Mouse (Mus musculus) left cerebral cortex, adult 8-10 months (tissue): Measurements from ENCODE around the gene Iqsec1. TPM values are rescaled to one million over a fixed set of nuclear protein-coding genes. Genes with fewer than 3 reads are reported as not detected.

ENCODE experiments used
- DNase-seq, 2 experiments: peaks; one replicate each; pipeline ENCODE4 v3.0.0; 2022; ENCODE audit warnings: low spot score in 2 of 2
- total RNA-seq, 4 experiments: library from RNA; stranded (reverse); gene quantifications; 2 replicates each; pipeline ENCODE4 v1.2.4; 2022

The Iqsec1 gene
- total RNA-seq, 4 experiments from 2014 or later, result 334 to 403 (median 359) TPM

DNA sequence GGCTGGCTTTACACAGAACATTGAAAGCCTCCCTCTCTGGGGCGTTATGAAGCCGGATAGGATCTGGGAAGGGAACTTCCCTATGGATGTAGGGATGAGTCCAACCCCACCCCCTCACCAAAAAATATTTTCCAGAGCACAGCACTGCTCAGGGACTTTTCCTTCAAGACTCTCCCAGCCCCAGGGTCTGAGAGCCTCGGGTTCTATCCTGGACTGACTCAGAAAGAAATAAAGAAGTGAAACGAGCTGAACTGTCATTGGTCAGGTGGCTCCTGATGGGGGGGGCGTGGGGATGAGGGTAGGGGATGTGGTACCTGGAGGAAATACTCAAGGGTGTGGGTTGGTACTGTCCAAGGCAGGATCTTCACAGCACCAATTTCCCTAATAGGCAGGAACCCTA, 231.9 kb downstream of the Iqsec1 start:
- DNase-seq, result no peak

GRCm38 (mm10) chr6:90755613-90755941, 232.9 kb downstream of the Iqsec1 start:
- DNase-seq, result no peak

- DNase-seq, result no peak
These were observed 233.4 kb downstream of the Iqsec1 start for GRCm38 (mm10) chr6:90754927-90755612.

DNA sequence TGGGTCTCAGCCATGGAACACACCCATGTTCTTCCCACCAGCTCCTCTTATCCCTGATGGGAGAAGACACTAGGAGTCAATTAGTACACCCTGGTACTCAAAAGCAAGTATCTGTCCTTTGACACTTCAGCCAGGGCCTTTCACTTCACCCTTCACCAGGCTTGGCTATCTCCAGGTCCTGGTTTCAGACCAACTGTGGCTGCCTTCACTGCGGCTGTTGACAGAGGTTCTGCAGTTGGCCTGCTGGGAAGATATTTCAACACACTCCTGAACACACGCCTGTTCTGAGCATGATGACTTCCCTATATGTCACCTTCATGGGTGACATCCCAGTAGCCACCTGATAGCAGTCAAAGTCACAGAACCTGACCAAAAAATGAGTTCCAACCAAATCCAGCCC, 234.4 kb downstream of the Iqsec1 start:
- no peak for DNase-seq

DNA sequence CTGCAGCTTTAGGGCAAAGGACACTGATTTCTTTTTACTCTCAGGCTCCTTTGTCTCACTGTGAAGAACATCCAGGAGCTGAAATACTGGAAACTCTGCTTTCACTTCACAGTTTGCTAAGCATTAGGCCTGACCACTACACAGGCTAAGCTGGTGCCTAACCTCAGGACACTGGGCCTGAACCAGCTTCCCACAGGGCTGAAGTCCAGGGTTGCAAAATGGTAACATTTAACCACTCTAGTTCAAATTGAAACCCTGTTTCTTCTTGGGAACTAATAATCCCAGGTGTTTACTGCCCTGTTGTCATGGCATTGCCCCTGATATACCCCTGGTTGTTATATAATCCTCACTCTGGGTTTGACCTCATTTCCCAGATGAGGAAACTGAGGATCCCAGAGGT, 234.8 kb downstream of the Iqsec1 start:
- DNase-seq, result no peak

DNA sequence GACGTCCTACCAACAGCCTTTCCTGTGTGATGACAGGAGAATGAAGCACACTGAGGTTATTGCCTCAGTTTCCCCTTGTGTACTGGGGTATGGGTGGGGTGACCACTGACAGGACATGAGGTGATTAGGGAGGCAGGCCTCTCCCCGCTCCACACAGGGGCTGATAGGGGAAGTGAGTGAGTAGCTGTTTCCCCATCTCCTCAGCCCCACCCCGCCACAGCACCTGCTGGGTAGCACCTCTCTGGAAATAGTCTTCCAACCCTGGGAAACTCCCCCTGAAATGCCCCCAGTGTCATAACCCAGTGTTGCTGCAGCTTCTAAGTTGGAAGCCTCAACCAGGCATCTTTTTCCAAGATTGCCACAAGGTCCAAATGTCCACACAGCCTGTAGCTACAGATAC, 236.9 kb downstream of the Iqsec1 start:
- DNase-seq, result no peak

DNA sequence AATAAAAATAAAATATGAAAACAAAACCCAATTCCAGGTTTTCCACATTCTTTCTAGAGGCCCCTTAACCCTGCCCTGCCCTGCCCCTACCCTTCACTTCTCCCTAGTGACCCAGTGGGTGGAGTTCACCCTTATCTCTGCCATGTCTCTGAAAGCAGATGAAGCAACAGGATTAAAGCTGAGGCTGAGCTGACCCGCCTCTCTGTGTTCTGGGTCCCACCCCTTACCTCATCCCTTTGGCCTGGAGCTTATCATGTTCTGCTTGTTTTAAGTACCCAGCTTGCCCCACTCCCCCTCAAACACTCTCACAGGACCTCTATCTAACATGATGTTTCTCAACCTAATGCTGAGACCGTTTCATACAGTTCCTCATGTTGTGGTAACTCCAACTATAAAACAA, 238.4 kb downstream of the Iqsec1 start:
- DNase-seq, result no peak

DNA sequence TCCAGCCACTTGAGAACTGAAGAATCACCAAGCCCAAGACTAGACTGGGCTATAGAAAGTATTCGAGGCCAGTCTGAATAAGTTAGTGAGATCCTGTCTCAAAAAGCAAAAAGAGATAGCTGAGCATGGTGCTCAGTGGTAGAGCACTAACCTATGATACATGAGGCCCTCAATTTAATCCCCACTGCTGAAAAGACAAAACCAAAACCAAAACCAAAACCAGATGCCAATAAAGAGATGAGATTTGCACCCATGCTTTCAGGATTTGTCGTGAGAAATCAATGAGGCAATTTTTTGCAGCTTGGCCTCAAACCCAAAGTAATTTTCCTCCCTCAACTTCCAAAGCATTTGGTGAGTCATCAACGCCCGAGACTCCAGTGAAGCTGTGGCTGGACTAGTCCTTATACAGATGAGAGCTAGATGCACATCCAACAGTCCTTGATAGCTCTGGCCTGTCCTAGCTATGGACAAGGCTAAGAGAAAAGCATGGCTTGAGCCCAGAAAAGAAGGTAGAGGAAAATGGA, 239.0 kb downstream of the Iqsec1 start:
- no peak for DNase-seq

DNA sequence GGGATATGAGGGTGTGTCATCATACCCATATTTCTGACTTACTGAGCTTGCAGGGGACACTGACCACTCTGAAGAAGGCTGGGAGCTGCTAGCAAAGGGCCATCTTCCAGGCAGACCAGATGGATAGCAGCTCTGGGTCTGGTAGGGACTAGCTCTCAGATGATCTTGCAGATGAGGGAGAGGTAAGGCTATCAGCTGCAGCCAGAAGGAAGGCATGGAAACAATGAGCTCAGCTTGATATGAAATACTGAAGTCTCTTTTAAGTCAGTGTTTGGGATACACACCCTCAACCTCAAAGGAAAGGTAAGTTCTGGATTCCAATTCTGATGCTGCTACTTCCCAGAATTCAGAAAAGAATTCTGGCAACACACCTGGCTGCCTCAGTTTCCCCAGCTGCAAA, 239.5 kb downstream of the Iqsec1 start:
- no peak for DNase-seq

GRCm38 (mm10) chr6:90746331-90746864, 242.1 kb downstream of the Iqsec1 start:
- DNase-seq, result no peak

GRCm38 (mm10) chr6:90745401-90746198, 242.9 kb downstream of the Iqsec1 start:
- no peak for DNase-seq

DNA sequence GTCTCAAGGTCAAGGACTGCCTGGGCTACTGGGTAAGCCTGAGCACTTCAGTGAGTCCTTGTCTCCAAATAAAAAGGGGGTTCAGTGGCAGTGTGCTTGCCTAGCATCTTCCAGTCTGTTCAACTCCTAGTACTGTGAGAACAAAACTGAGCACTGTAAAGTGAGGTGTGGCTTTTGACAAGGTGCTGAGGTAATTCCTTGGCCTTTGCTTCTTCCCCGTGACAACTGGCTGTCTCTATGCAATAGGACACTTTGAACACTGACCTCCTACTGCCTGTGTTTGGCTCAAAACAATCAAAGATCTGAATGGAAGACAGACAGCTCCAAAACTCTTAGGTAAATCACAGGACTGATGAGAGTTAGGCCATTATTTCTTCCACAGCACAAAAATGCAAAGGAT, 246.0 kb downstream of the Iqsec1 start:
- no peak for DNase-seq

DNA sequence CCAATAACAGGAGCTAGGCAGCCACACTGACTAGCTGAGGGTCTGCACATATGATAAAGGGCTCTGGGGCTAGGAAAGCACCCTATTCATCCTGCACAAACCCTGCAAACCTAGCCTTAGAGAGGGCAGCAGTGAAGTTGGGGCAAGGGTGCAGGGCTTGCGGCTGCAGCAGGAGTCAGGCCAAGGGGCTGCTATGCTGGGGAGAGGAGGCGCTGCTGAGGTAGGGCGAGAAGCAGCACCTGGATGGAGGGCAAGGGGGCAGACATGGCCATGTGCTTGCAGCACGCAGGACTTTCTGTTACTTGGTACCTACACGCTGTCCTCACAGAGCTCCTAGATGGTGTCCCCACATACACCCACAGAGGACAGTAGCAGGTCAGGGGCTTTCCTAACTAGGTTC, 246.8 kb downstream of the Iqsec1 start:
- DNase-seq, result no peak

GRCm38 (mm10) chr6:90741056-90741420, 247.4 kb downstream of the Iqsec1 start:
- DNase-seq, result no peak

DNA sequence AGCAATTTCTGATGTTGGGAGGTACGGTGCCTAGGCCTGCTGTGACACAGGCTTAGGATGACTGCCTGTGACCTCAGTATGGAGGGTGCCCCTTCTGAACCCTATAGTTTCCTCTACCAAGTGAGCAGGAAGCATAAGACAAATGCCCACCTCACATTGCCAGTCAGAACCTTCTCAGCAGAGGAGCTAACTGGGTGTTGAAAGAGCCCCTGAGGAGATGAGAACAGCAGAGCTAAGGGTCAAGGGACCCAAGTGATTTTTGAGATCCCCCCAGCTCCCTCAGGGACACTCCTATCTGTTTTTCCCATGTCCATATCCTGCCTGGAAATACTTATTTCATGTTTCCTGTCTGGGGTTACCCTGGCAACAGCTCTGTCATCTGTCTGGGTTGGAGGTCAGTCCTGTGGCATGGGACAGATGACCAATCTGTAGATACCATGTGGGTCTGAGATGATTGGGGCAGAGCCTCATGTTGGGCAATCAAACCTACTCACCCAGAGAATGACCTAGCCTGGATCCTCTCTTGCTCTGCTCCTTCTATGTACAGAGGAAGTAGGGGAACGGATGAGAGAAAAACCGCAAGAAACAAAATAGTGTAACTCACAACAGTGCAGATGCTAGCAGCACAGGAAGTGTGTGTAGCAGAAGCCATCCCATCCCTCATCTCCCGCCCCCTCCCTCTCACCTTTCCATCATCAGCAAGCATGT, 248.0 kb downstream of the Iqsec1 start:
- DNase-seq, result no peak

GRCm38 (mm10) chr6:90737376-90737775, 251.1 kb downstream of the Iqsec1 start:
- peak; percentile 73 to 79 for DNase-seq

GRCm38 (mm10) chr6:90736691-90737245, 251.7 kb downstream of the Iqsec1 start:
- DNase-seq, result peak in 1 of 2 experiments; percentile 39

DNA sequence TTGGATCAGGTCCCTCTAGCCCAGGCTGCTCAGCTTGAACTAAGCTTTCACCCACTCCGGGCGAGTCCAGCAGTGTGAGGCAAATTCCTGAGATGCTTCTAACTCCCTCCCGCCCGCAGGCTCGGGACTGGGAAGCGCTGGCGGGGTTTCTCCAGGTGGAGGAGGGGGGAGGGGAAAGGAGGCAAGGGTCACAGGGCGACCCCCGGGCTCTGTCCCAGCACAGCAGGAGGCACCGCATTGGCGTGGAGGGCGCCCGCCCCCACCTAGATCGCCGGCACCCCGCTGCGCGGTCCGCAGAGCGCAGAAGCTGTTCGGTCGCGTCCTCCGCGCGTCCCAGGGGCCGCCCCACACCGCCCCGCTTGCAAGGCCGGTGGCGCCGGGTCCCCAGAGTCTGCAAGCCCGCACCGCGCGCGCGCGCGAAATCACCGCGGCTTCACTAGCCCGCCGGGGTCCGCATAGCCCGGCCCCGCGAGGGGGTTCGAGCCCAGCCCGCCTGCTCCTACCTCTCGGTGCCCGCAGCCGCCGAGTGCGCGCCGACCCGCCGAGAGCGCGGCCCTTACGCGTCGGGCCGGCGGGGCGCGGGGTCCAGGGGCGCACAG, 252.3 kb downstream of the Iqsec1 start:
- no peak for DNase-seq

DNA sequence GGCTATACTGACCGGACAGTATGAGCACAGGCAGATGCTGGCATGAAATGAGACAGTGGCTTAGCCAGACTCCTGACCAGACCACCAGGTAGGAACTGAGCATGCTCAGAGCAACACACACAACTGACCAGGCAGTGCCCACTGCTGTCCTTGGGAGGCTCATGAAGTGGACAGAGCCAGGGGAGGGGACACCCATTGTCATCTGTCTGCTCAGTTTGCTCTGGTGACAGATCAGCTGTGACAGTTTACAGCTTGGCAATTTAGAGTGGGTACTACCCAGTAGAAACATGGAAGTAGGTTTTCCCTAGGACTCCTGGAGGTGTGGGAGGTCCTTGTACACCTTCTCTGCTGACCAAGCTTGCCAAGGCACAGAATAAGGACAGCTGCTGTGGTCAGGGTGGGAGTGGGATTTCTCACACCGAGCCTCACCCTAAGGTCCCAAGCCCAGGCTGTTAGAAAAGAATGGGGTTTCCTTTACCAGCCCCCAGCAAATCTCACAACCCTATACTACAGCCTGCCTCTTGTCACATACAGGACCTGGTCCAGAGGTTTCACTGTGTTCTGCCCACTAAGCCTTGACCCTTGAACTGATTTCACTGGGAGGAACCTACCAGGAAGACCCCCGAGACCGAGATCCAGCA, 253.0 kb downstream of the Iqsec1 start:
- DNase-seq, result no peak

- DNase-seq, result no peak
These were observed 253.7 kb downstream of the Iqsec1 start for GRCm38 (mm10) chr6:90734806-90735205.

DNA sequence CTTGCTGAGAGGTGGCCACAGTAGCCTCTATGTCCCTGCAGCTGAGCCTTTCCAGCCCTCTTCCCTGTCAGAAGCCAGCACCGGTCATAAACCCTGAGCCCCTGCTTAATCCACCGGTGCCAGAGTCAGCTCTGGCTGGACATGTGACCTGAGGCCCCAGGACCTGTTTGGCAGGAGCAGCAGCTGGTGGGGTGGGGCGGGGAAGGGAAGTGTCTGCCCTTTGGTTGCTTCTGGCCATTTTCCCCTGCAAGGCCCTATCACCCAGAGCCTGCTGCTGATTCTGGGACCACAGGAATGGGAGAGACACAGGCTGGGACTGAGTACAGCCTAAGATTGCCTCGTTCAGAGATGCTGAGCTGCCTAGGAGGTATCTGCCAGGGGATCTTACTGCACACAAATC, 257.2 kb downstream of the Iqsec1 start:
- no peak for DNase-seq
